Mouse (Mus musculus): ENCODE data around the gene Hectd4.

- TF ChIP-seq EP300 (IDR thresholded peaks at IDR 0.05; ENCODE audit: low read depth): no peak
- TF ChIP-seq CTCF (IDR thresholded peaks at IDR 0.05; ENCODE audit: low read depth): no peak
Measured at GRCm38 (mm10) chr5:121184375-121184774, 35.6 kb upstream of the Hectd4 start.

All from liver, postnatal 0 days (tissue).